Mouse (Mus musculus): ENCODE measurements around the gene Chrna1. TPM values are rescaled to one million over a fixed set of nuclear protein-coding genes. Genes with fewer than 3 reads are reported as not detected.
A peak's percentile ranks its signal among the peaks of the same experiment; 100 is the strongest.
"Not testable (repeated sequence)": the region's sequence is repeated elsewhere in the genome, so short reads cannot be mapped to it uniquely, and the experiment has no call there.

Gene Chrna1
- polyA plus RNA-seq, 1 experiment from 2014 or later, result 7.9 TPM

GRCm38 (mm10) chr2:73557061-73557460, 23.1 kb downstream of the Chrna1 start:
- H3K9ac ChIP-seq (replicated peaks); H3K27me3 ChIP-seq; H3K9me3 ChIP-seq; ATAC-seq (ENCODE audit: insufficient number of reproducible peaks, insufficient read depth, low FRiP score, low TSS enrichment, low read depth); H3K4me3 ChIP-seq (replicated peaks); H3K36me3 ChIP-seq; H3K27ac ChIP-seq; H3K4me2 ChIP-seq: not testable (repeated sequence)
- H3K4me1 ChIP-seq (replicated peaks), result peaks cover 23% of the 10 kb centered on the region; the same call in 1 of the 2 replicates
- 98% methylated on average over 3 of the region's 3 CpGs for WGBS

GRCm38 (mm10) chr2:73554389-73554788, 25.7 kb downstream of the Chrna1 start:
- no peak overlapping the region for H3K4me2 ChIP-seq
- H3K27ac ChIP-seq, result 0 out of 2 replicates have a peak overlapping the region, but pooled peaks have one; percentile 17
- H3K4me1 ChIP-seq (replicated peaks), result peaks cover 11% of the 10 kb centered on the region; the same call in 1 of the 2 replicates
- ATAC-seq (ENCODE audit: insufficient number of reproducible peaks, insufficient read depth, low FRiP score, low TSS enrichment, low read depth), result no peak
- no peak overlapping the region for H3K9ac ChIP-seq (replicated peaks)
- H3K27me3 ChIP-seq, result no peaks in the 10 kb centered on the region
- 28% methylated on average over 3 of the region's 3 CpGs for whole genome bisulfite sequencing
- H3K36me3 ChIP-seq, result no peaks in the 10 kb centered on the region
- no peak overlapping the region for H3K4me3 ChIP-seq (replicated peaks)
- H3K9me3 ChIP-seq, result no peaks in the 10 kb centered on the region

- Histone ChIP-seq H3K4me3 (replicated peaks) (no peak overlapping the region), H3K9ac (replicated peaks) (no peak overlapping the region), H3K4me1 (replicated peaks) (peaks cover 19% of the 10 kb centered on the region), H3K27me3 (no peaks in the 10 kb centered on the region), H3K9me3 (no peaks in the 10 kb centered on the region), H3K27ac (no peak overlapping the region), H3K36me3 (no peaks in the 10 kb centered on the region), H3K4me2 (no peak overlapping the region)
- 57% methylated on average over 3 of the region's 3 CpGs for WGBS
- no peak for ATAC-seq (ENCODE audit: insufficient number of reproducible peaks, insufficient read depth, low FRiP score, low TSS enrichment, low read depth)
Observed at GRCm38 (mm10) chr2:73552926-73553325, 27.2 kb downstream of the Chrna1 start.

GRCm38 (mm10) chr2:73550725-73551124, 29.4 kb downstream of the Chrna1 start:
- Histone ChIP-seq H3K27me3 (no peaks in the 10 kb centered on the region), H3K4me3 (replicated peaks) (no peak overlapping the region), H3K4me1 (replicated peaks) (peaks cover 29% of the 10 kb centered on the region), H3K36me3 (no peaks in the 10 kb centered on the region), H3K4me2 (no peak overlapping the region), H3K9me3 (no peaks in the 10 kb centered on the region), H3K27ac (no peak overlapping the region), H3K9ac (replicated peaks) (no peak overlapping the region)
- WGBS, result 16% methylated on average over 6 of the region's 6 CpGs
- no peak for ATAC-seq (ENCODE audit: insufficient number of reproducible peaks, insufficient read depth, low FRiP score, low TSS enrichment, low read depth)

GRCm38 (mm10) chr2:73548542-73548941, 31.6 kb downstream of the Chrna1 start:
- Histone ChIP-seq H3K27me3 (no peaks in the 10 kb centered on the region), H3K9me3 (no peaks in the 10 kb centered on the region), H3K36me3 (no peaks in the 10 kb centered on the region), H3K9ac (replicated peaks) (no peak overlapping the region), H3K4me1 (replicated peaks) (peaks cover 38% of the 10 kb centered on the region), H3K27ac (no peak overlapping the region), H3K4me2 (no peak overlapping the region), H3K4me3 (replicated peaks) (no peak overlapping the region)
- 54% methylated on average over 2 of the region's 2 CpGs for WGBS
- ATAC-seq (ENCODE audit: insufficient number of reproducible peaks, insufficient read depth, low FRiP score, low TSS enrichment, low read depth), result no peak

GRCm38 (mm10) chr2:73547256-73547655, 32.9 kb downstream of the Chrna1 start:
- WGBS, result 88% methylated on average over 4 of the region's 4 CpGs
- H3K4me1 ChIP-seq (replicated peaks), result peaks cover 43% of the 10 kb centered on the region
- no peaks in the 10 kb centered on the region for H3K27me3 ChIP-seq
- no peak overlapping the region for H3K9ac ChIP-seq (replicated peaks)
- no peak overlapping the region for H3K4me2 ChIP-seq
- no peak overlapping the region for H3K27ac ChIP-seq
- H3K36me3 ChIP-seq, result no peaks in the 10 kb centered on the region
- ATAC-seq (ENCODE audit: insufficient number of reproducible peaks, insufficient read depth, low FRiP score, low TSS enrichment, low read depth), result no peak
- no peaks in the 10 kb centered on the region for H3K9me3 ChIP-seq
- no peak overlapping the region for H3K4me3 ChIP-seq (replicated peaks)

GRCm38 (mm10) chr2:73545556-73545955, 34.6 kb downstream of the Chrna1 start:
- peak overlapping the region; percentile 73; the same call in 1 of the 2 replicates for H3K27ac ChIP-seq
- H3K36me3 ChIP-seq, result no peaks in the 10 kb centered on the region
- ATAC-seq (ENCODE audit: insufficient number of reproducible peaks, insufficient read depth, low FRiP score, low TSS enrichment, low read depth), result peak; percentile 72
- H3K4me2 ChIP-seq, result no peak overlapping the region
- WGBS, result 18% methylated on average over 2 of the region's 2 CpGs
- no peaks in the 10 kb centered on the region for H3K9me3 ChIP-seq
- H3K9ac ChIP-seq (replicated peaks), result no peak overlapping the region
- H3K27me3 ChIP-seq, result no peaks in the 10 kb centered on the region
- H3K4me3 ChIP-seq (replicated peaks), result no peak overlapping the region
- peaks cover 51% of the 10 kb centered on the region for H3K4me1 ChIP-seq (replicated peaks)

GRCm38 (mm10) chr2:73540450-73541162, 39.5 kb downstream of the Chrna1 start:
- peak overlapping the region; percentile 42 for H3K9ac ChIP-seq (replicated peaks)
- peak; percentile 48 for ATAC-seq (ENCODE audit: insufficient number of reproducible peaks, insufficient read depth, low FRiP score, low TSS enrichment, low read depth)
- peaks cover 48% of the 10 kb centered on the region for H3K4me1 ChIP-seq (replicated peaks)
- 10% methylated on average over 16 of the region's 16 CpGs for WGBS
- no peaks in the 10 kb centered on the region for H3K36me3 ChIP-seq
- no peaks in the 10 kb centered on the region for H3K9me3 ChIP-seq
- H3K27me3 ChIP-seq, result no peaks in the 10 kb centered on the region
- H3K4me3 ChIP-seq (replicated peaks), result peak overlapping the region; percentile 20; the same call in 1 of the 2 replicates
- H3K27ac ChIP-seq, result peak overlapping the region; percentile 83
- H3K4me2 ChIP-seq, result peak overlapping the region; percentile 50

GRCm38 (mm10) chr2:73539697-73540096, 40.4 kb downstream of the Chrna1 start:
- Histone ChIP-seq H3K9me3 (no peaks in the 10 kb centered on the region), H3K4me1 (replicated peaks) (peaks cover 50% of the 10 kb centered on the region), H3K36me3 (no peaks in the 10 kb centered on the region), H3K4me3 (replicated peaks) (no peak overlapping the region), H3K27me3 (no peaks in the 10 kb centered on the region), H3K27ac (no peak overlapping the region), H3K4me2 (no peak overlapping the region), H3K9ac (replicated peaks) (no peak overlapping the region)
- WGBS, result 41% methylated on average over 1 of the region's 1 CpGs
- no peak for ATAC-seq (ENCODE audit: insufficient number of reproducible peaks, insufficient read depth, low FRiP score, low TSS enrichment, low read depth)

- H3K27me3 ChIP-seq, result no peaks in the 10 kb centered on the region
- H3K9ac ChIP-seq (replicated peaks), result no peak overlapping the region
- 79% methylated on average over 3 of the region's 3 CpGs for WGBS
- no peaks in the 10 kb centered on the region for H3K9me3 ChIP-seq
- no peak overlapping the region for H3K4me2 ChIP-seq
- H3K4me1 ChIP-seq (replicated peaks), result peaks cover 52% of the 10 kb centered on the region
- no peak overlapping the region for H3K27ac ChIP-seq
- no peak for ATAC-seq (ENCODE audit: insufficient number of reproducible peaks, insufficient read depth, low FRiP score, low TSS enrichment, low read depth)
- H3K4me3 ChIP-seq (replicated peaks), result no peak overlapping the region
- H3K36me3 ChIP-seq, result no peaks in the 10 kb centered on the region
Observed at GRCm38 (mm10) chr2:73539141-73539540, 41.0 kb downstream of the Chrna1 start.

- Histone ChIP-seq H3K9me3 (no peaks in the 10 kb centered on the region), H3K36me3 (no peaks in the 10 kb centered on the region), H3K9ac (replicated peaks) (no peak overlapping the region), H3K4me1 (replicated peaks) (peaks cover 47% of the 10 kb centered on the region), H3K4me3 (replicated peaks) (no peak overlapping the region), H3K4me2 (no peak overlapping the region), H3K27me3 (no peaks in the 10 kb centered on the region), H3K27ac (0 out of 2 replicates have a peak overlapping the region, but pooled peaks have one; percentile 12)
- no peak for ATAC-seq (ENCODE audit: insufficient number of reproducible peaks, insufficient read depth, low FRiP score, low TSS enrichment, low read depth)
- 74% methylated on average over 13 of the region's 13 CpGs for WGBS
Observed at GRCm38 (mm10) chr2:73538590-73538989, 41.5 kb downstream of the Chrna1 start.

All from limb, embryonic 12.5 days (tissue).